24 mouse cellular contexts compared by ENCODE assay signal in genomic region chr6:97553431-97553830, GRCm38 (mm10).
DNase-seq lines count a peak whose midpoint lies in the region; ATAC-seq and TF ChIP-seq lines count a peak whose summit lies in the region.
"Had no signal": no experiment of that assay in that cellular context is flagged by ENCODE, and none has a peak within 500 bp of the region (broad histone marks: within the 10 kb centered on the region; RNA-seq: fewer than 3 reads in every experiment).

No protein-coding gene starts in this region.

- TF ChIP-seq CTCF in hindbrain, postnatal 0 days (IDR thresholded peaks at IDR 0.05; ENCODE audit: low read depth): no peak
- no peak for TF ChIP-seq CTCF in forebrain, postnatal 0 days (IDR thresholded peaks at IDR 0.05; ENCODE audit: low read depth)
- TF ChIP-seq CTCF in midbrain, postnatal 0 days (IDR thresholded peaks at IDR 0.05): no peak

- H3K4me2 ChIP-seq in forebrain, embryonic 13.5 days: no peak overlapping the region
- no peak overlapping the region for H3K4me2 ChIP-seq in forebrain, embryonic 11.5 days (ENCODE audit: low read depth, low read length, severe bottlenecking)
- no peak overlapping the region for H3K4me2 ChIP-seq in hindbrain, postnatal 0 days (ENCODE audit: low read depth, low read length)
- no peak overlapping the region for H3K4me2 ChIP-seq in forebrain, postnatal 0 days (ENCODE audit: low read depth)
- no peak overlapping the region for H3K4me2 ChIP-seq in midbrain, postnatal 0 days (ENCODE audit: low read depth, low read length, poor library complexity, severe bottlenecking)
- H3K4me2 ChIP-seq: heart, embryonic 13.5 days; kidney, embryonic 15.5 days; liver, embryonic 13.5 days; lung, embryonic 15.5 days had no signal

- H3K9me3 ChIP-seq in forebrain, embryonic 13.5 days (replicated peaks): no peaks in the 10 kb centered on the region
- no peaks in the 10 kb centered on the region for H3K9me3 ChIP-seq in forebrain, embryonic 11.5 days (ENCODE audit: control insufficient read depth, low read length)
- no peaks in the 10 kb centered on the region for H3K9me3 ChIP-seq in hindbrain, postnatal 0 days (ENCODE audit: low read length)
- no peaks in the 10 kb centered on the region for H3K9me3 ChIP-seq in hindbrain, embryonic 10.5 days
- H3K9me3 ChIP-seq in forebrain, postnatal 0 days (ENCODE audit: low read length): no peaks in the 10 kb centered on the region
- no peaks in the 10 kb centered on the region for H3K9me3 ChIP-seq in midbrain, postnatal 0 days (ENCODE audit: low read length)
- H3K9me3 ChIP-seq: kidney, embryonic 15.5 days; liver, embryonic 13.5 days; lung, embryonic 15.5 days had no signal

- peak; percentile 16 to 69 for DNase-seq in adrenal gland, adult (ENCODE audit: inconsistent age in 2 of 2, low spot score in 1 of 2)
- DNase-seq in adrenal gland, postnatal 25 days: no peak
- no peak for DNase-seq in forebrain, embryonic 11.5 days (ENCODE audit: low spot score)
- DNase-seq in hindbrain, postnatal 0 days (ENCODE audit: low spot score): peak; percentile 60
- DNase-seq in hindbrain, embryonic 10.5 days (ENCODE audit: low spot score): no peak
- peak; percentile 42 for DNase-seq in forebrain, postnatal 0 days
- no peak for DNase-seq in midbrain, postnatal 0 days (ENCODE audit: low spot score)
- DNase-seq: cerebellum, adult 9-11 months; gastrocnemius, postnatal 36 days; heart, adult 2 months; heart, postnatal 14 days; kidney, adult 11 months; kidney, postnatal 4 days; liver, embryonic 13.5 days; lung, postnatal 36 days; right cerebral cortex, postnatal 25 days; spleen, adult 18-20 months had no signal

- no peak overlapping the region for H3K4me3 ChIP-seq in forebrain, embryonic 13.5 days
- no peak overlapping the region for H3K4me3 ChIP-seq in forebrain, embryonic 11.5 days (ENCODE audit: low read depth, low read length)
- H3K4me3 ChIP-seq in hindbrain, postnatal 0 days (ENCODE audit: low read length): no peak overlapping the region
- no peak overlapping the region for H3K4me3 ChIP-seq in hindbrain, embryonic 10.5 days
- H3K4me3 ChIP-seq in forebrain, postnatal 0 days (ENCODE audit: low read depth, low read length): no peak overlapping the region
- no peak overlapping the region for H3K4me3 ChIP-seq in midbrain, postnatal 0 days (ENCODE audit: low read depth, low read length)
- H3K4me3 ChIP-seq: heart, adult 2 months; heart, embryonic 13.5 days; kidney, embryonic 15.5 days; liver, embryonic 13.5 days; lung, embryonic 15.5 days; megakaryocyte, embryonic 14.5 days had no signal

- H3K36me3 ChIP-seq in forebrain, embryonic 13.5 days (ENCODE audit: poor library complexity, severe bottlenecking): no peaks in the 10 kb centered on the region
- H3K36me3 ChIP-seq in forebrain, embryonic 11.5 days (ENCODE audit: control insufficient read depth, insufficient read depth, low read length): no peaks in the 10 kb centered on the region
- H3K36me3 ChIP-seq in hindbrain, postnatal 0 days (ENCODE audit: insufficient read depth, low read length): no peaks in the 10 kb centered on the region
- peaks cover 7% of the 10 kb centered on the region; the same call in 1 of the 2 replicates for H3K36me3 ChIP-seq in hindbrain, embryonic 10.5 days
- H3K36me3 ChIP-seq in forebrain, postnatal 0 days (ENCODE audit: insufficient read depth): no peaks in the 10 kb centered on the region
- no peaks in the 10 kb centered on the region for H3K36me3 ChIP-seq in midbrain, postnatal 0 days (ENCODE audit: insufficient read depth, low read length)
- H3K36me3 ChIP-seq: heart, embryonic 13.5 days; kidney, embryonic 15.5 days; liver, embryonic 13.5 days; lung, embryonic 15.5 days had no signal

- H3K4me1 ChIP-seq in forebrain, embryonic 13.5 days: peaks cover 68% of the 10 kb centered on the region
- no peaks in the 10 kb centered on the region; the same call in 1 of the 2 replicates for H3K4me1 ChIP-seq in forebrain, embryonic 11.5 days (replicated peaks; ENCODE audit: control insufficient read depth, insufficient read depth, low read length)
- H3K4me1 ChIP-seq in hindbrain, postnatal 0 days (ENCODE audit: insufficient read depth, low read length): peaks cover 9% of the 10 kb centered on the region
- peaks cover 49% of the 10 kb centered on the region for H3K4me1 ChIP-seq in hindbrain, embryonic 10.5 days (replicated peaks)
- H3K4me1 ChIP-seq in forebrain, postnatal 0 days (ENCODE audit: insufficient read depth): peaks cover 18% of the 10 kb centered on the region
- H3K4me1 ChIP-seq in midbrain, postnatal 0 days (ENCODE audit: insufficient read depth, low read length): 0 out of 2 replicates have a peak, but pooled peaks cover 3% of the 10 kb centered on the region
- H3K4me1 ChIP-seq: kidney, embryonic 15.5 days; liver, embryonic 13.5 days; megakaryocyte, embryonic 14.5 days had no signal

- no peaks in the 10 kb centered on the region for H3K27me3 ChIP-seq in forebrain, embryonic 13.5 days
- no peaks in the 10 kb centered on the region for H3K27me3 ChIP-seq in forebrain, embryonic 11.5 days (ENCODE audit: control insufficient read depth, insufficient read depth, low read length)
- H3K27me3 ChIP-seq in hindbrain, postnatal 0 days (ENCODE audit: insufficient read depth, low read length): no peaks in the 10 kb centered on the region
- H3K27me3 ChIP-seq in hindbrain, embryonic 10.5 days (ENCODE audit: insufficient read depth, poor library complexity, severe bottlenecking): no peaks in the 10 kb centered on the region
- no peaks in the 10 kb centered on the region for H3K27me3 ChIP-seq in forebrain, postnatal 0 days (ENCODE audit: insufficient read depth, low read length)
- H3K27me3 ChIP-seq in midbrain, postnatal 0 days (ENCODE audit: insufficient read depth, low read length): no peaks in the 10 kb centered on the region
- H3K27me3 ChIP-seq: heart, embryonic 13.5 days; kidney, embryonic 15.5 days; liver, embryonic 13.5 days; lung, embryonic 15.5 days had no signal

- whole genome bisulfite sequencing in forebrain, embryonic 13.5 days: 35% methylated on average over 4 of the region's 4 CpGs
- 92% methylated on average over 4 of the region's 4 CpGs for WGBS in forebrain, embryonic 11.5 days
- WGBS in hindbrain, postnatal 0 days: 35% methylated on average over 4 of the region's 4 CpGs
- 91% methylated on average over 4 of the region's 4 CpGs for WGBS in hindbrain, embryonic 10.5 days
- 22% methylated on average over 4 of the region's 4 CpGs for WGBS in forebrain, postnatal 0 days
- WGBS in midbrain, postnatal 0 days: 66% methylated on average over 4 of the region's 4 CpGs

- no peak overlapping the region for H3K9ac ChIP-seq in forebrain, embryonic 13.5 days
- H3K9ac ChIP-seq in forebrain, embryonic 11.5 days (ENCODE audit: low read length): no peak overlapping the region
- no peak overlapping the region for H3K9ac ChIP-seq in hindbrain, postnatal 0 days (replicated peaks; ENCODE audit: low read length)
- no peak overlapping the region for H3K9ac ChIP-seq in forebrain, postnatal 0 days
- H3K9ac ChIP-seq in midbrain, postnatal 0 days (replicated peaks; ENCODE audit: low read length, poor library complexity, severe bottlenecking): no peak overlapping the region
- H3K9ac ChIP-seq: heart, embryonic 13.5 days; kidney, embryonic 15.5 days; liver, embryonic 13.5 days; lung, embryonic 15.5 days had no signal

- peak overlapping the region; percentile 66 for H3K27ac ChIP-seq in forebrain, embryonic 13.5 days
- H3K27ac ChIP-seq in forebrain, embryonic 11.5 days (ENCODE audit: low read depth, low read length): no peak overlapping the region
- no peak overlapping the region for H3K27ac ChIP-seq in hindbrain, postnatal 0 days
- no peak overlapping the region for H3K27ac ChIP-seq in hindbrain, embryonic 10.5 days
- peak overlapping the region; percentile 24; the same call in 1 of the 2 replicates for H3K27ac ChIP-seq in forebrain, postnatal 0 days (ENCODE audit: low read depth, low read length)
- no peak overlapping the region for H3K27ac ChIP-seq in midbrain, postnatal 0 days (ENCODE audit: low read depth, low read length)
- H3K27ac ChIP-seq: heart, adult 2 months; kidney, embryonic 15.5 days; liver, embryonic 13.5 days; lung, embryonic 15.5 days had no signal

- no peak for ATAC-seq in forebrain, embryonic 13.5 days
- no peak for ATAC-seq in forebrain, embryonic 11.5 days (replicated peaks; ENCODE audit: low FRiP score)
- no peak for ATAC-seq in hindbrain, postnatal 0 days
- ATAC-seq in forebrain, postnatal 0 days: no peak
- ATAC-seq in midbrain, postnatal 0 days (ENCODE audit: low FRiP score): no peak
- ATAC-seq: activated CD4-positive, CD25-positive, alpha-beta regulatory T cell, adult 4 months; midbrain, embryonic 16.5 days had no signal

Comparison
In these comparisons a context has a peak if more than half of its experiments do, and no peak if none do; other contexts are left out.
1. DNase-seq: peak in adrenal gland, adult (2 of 2), hindbrain, postnatal 0 days (single experiment) and forebrain, postnatal 0 days (single experiment); none in adrenal gland, postnatal 25 days (single experiment), forebrain, embryonic 11.5 days (single experiment), hindbrain, embryonic 10.5 days (single experiment) and midbrain, postnatal 0 days (single experiment).
2. H3K27ac ChIP-seq: peak in forebrain, embryonic 13.5 days (single experiment) and forebrain, postnatal 0 days (single experiment); none in forebrain, embryonic 11.5 days (single experiment), hindbrain, postnatal 0 days (single experiment), hindbrain, embryonic 10.5 days (single experiment) and midbrain, postnatal 0 days (single experiment).